Mouse (Mus musculus) megakaryocyte, embryonic 14.5 days (primary cell): ENCODE data around the gene Utrn. TPM values are rescaled to one million over a fixed set of nuclear protein-coding genes. Genes with fewer than 3 reads are reported as not detected.

Source experiments
- H3K27me3 ChIP-seq: replicated peaks from 2 replicates; pipeline ENCODE3; 2012; ENCODE audit warnings: inconsistent platforms
- H3K36me3 ChIP-seq: replicated peaks from 2 replicates; pipeline ENCODE3; 2012; ENCODE audit warnings: low read length, inconsistent platforms, mixed read lengths
- H3K4me1 ChIP-seq: 2 replicates; pipeline ENCODE4 v1.6.1; 2012; ENCODE audit warnings: inconsistent platforms
- H3K4me3 ChIP-seq: replicated peaks from 2 replicates; pipeline ENCODE3; 2012; ENCODE audit warnings: moderate library complexity, mild to moderate bottlenecking, inconsistent platforms
- H3K9me3 ChIP-seq: 2 replicates; pipeline ENCODE4 v1.6.1; 2012; ENCODE audit warnings: inconsistent platforms
- FLI1 ChIP-seq: IDR thresholded peaks from 2 replicates; pipeline ENCODE4 v1.6.1; 2012; ENCODE audit warnings: low read length, inconsistent platforms, mixed read lengths
- GATA1 ChIP-seq: IDR thresholded peaks from 3 replicates; pipeline ENCODE4 v1.6.1; 2012; ENCODE audit warnings: mixed read lengths, low read length, inconsistent platforms, borderline replicate concordance
- polyA plus RNA-seq: library from polyadenylated mRNA; stranded (reverse); fragments of >175 nt; gene quantifications from 2 replicates; pipeline ENCODE4 v1.2.3, GENCODE M21; 2012; ENCODE audit warnings: low replicate concordance; ENCODE audit not compliant: insufficient read depth

The Utrn gene
- polyA plus RNA-seq, 1 experiment, result 6.1 TPM

DNA sequence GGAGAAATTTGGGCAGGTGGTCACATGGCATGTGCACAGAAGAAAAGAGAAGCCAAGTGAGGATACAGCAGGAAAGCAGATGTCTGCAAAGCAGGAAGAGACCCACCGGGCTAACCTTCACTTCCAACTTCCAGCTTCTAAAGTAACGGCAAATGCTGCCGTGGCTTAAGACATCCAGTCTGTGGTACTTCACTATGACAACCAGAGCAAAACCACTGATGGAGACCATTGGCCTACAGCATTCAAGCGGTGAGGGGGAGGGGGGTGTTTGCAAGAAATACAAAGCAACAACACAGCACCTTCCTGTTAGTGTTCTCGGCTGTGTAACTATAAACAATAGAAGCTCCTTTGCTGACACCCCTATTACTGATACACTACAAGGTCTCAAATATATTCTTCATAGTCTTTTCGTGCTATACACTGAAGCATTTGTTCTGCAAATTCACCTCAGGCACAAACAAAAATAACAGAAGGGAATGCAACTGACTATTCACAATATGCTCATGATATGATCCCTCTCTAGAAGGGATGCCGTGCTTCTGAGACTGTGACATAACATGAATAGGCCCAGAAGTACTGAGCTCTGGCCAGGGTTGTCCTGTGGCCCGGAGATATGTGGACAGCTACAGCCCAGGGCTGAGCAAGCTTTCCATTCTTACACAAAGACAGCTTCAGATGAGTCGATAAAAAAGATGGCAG, 530.0 kb downstream of the Utrn start:
- no peak for TF ChIP-seq GATA1
- TF ChIP-seq FLI1, result no peak
- Histone ChIP-seq H3K4me3 (no peak overlapping the region), H3K4me1 (peaks cover 5% of the 10 kb centered on the region; the same call in 1 of the 2 replicates), H3K27me3 (peaks cover 2% of the 10 kb centered on the region), H3K36me3 (no peaks in the 10 kb centered on the region), H3K9me3 (no peaks in the 10 kb centered on the region)

Other genes starting within 250 kb of the Utrn start
- gene Stx11, start 94.9 kb upstream of the Utrn start, polyA plus RNA-seq, result 35.2 and 81.5 TPM in 2 replicates
- gene Sf3b5, start 136.0 kb upstream of the Utrn start, polyA plus RNA-seq, result 87.2 and 216 TPM in 2 replicates
- gene Plagl1, start 191.1 kb upstream of the Utrn start, polyA plus RNA-seq, result 0.12 TPM in 1 of 2 replicates, not detected in the other